Mouse (Mus musculus): ENCODE measurements around the gene Mast3. TPM values are rescaled to one million over a fixed set of nuclear protein-coding genes. Genes with fewer than 3 reads are reported as not detected.
A peak's percentile ranks its signal among the peaks of the same experiment; 100 is the strongest.
"Not testable (repeated sequence)": the region's sequence is repeated elsewhere in the genome, so short reads cannot be mapped to it uniquely, and the experiment has no call there.

The Mast3 gene
- total and polyA plus RNA-seq, 2 experiments from 2014 or later: 24.0 to 33.2 TPM

DNA sequence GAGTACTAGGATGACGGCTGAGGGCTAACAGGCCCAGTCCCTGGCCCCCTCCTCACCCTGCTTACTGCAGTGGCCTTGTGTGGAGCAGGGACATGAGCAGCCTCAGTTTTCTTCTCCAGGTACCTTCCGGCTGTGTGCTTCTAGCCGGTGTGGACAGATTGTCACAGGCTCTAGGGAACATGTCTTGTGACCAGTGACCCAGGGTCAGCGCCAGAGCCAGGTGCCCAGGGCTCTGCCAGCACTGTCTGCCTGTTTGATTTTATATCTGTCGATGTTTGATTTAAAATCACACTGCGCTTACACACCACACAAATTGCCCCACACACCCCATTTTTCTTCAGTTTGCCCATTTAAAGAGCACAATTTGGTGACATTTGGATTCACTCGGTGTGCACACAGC lies 18.9 kb upstream of the Mast3 start:
- no peak for TF ChIP-seq CTCF (IDR thresholded peaks at IDR 0.05)
- no peak for DNase-seq (ENCODE audit: low spot score)
- H3K4me2 ChIP-seq (ENCODE audit: low read depth, low read length, poor library complexity, severe bottlenecking): no peak overlapping the region

DNA sequence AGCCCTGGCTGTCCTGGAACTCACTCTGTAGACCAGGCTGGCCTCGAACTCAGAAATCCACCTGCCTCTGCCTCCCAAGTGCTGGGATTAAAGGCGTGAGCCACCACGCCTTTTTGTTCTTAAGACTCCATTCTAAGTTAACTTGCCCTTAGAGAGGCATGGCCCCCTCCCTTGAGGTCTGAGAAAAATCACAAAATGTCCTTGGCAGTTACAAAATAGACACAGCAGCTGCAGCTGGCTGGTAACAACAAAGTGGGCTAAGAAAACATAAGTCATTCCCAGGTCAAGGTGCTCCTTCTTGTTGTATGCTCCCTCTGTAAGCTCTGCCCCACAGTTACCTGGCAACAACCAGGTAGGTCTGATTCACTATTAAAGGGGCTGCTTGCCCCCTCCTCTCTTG lies 17.7 kb upstream of the Mast3 start:
- not testable (repeated sequence) for H3K4me3 ChIP-seq (ENCODE audit: low read depth, low read length); ATAC-seq (ENCODE audit: low FRiP score)
- WGBS: 78% methylated on average over 3 of the region's 3 CpGs

More for the DNA sequence above, 18.9 kb upstream of the Mast3 start:
- Histone ChIP-seq H3K27me3 (ENCODE audit: insufficient read depth, low read length) (peaks cover 18% of the 10 kb centered on the region), H3K27ac (ENCODE audit: low read depth, low read length) (no peak overlapping the region), H3K4me1 (ENCODE audit: insufficient read depth, low read length) (no peaks in the 10 kb centered on the region), H3K9ac (replicated peaks; ENCODE audit: low read length, poor library complexity, severe bottlenecking) (no peak overlapping the region), H3K36me3 (ENCODE audit: insufficient read depth, low read length) (no peaks in the 10 kb centered on the region), H3K4me3 (ENCODE audit: low read depth, low read length) (no peak overlapping the region), H3K9me3 (ENCODE audit: low read length) (0 out of 2 replicates have a peak, but pooled peaks cover 2% of the 10 kb centered on the region)
- 87% methylated on average over 7 of the region's 7 CpGs for WGBS
- ATAC-seq (ENCODE audit: low FRiP score): no peak

DNA sequence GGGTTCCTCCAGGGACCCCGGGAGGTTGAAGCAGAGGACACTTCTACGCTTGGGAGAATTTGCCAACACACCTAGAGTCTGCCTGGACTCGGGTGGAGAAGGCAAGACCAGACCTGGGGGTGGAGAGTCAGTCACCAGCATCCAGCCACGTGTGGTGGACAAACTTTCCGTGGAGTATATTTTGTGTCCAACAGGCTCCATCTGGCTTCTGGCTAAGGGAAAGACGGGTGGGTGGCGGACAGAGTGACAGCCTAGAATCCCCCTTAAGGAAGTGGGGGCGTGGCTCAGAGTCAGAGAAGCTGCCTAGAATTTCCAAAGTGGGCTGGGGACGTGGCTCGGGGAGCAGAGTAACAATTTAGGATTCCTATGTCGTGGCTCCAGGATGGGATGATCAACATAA lies 17.1 kb upstream of the Mast3 start:
- no peaks in the 10 kb centered on the region for H3K36me3 ChIP-seq (ENCODE audit: insufficient read depth, low read length)

More for the DNA sequence above, 17.7 kb upstream of the Mast3 start:
- H3K27me3 ChIP-seq (ENCODE audit: insufficient read depth, low read length): peaks cover 18% of the 10 kb centered on the region
- H3K4me1 ChIP-seq (ENCODE audit: insufficient read depth, low read length); H3K36me3 ChIP-seq (ENCODE audit: insufficient read depth, low read length); H3K9me3 ChIP-seq (ENCODE audit: low read length); H3K4me2 ChIP-seq (ENCODE audit: low read depth, low read length, poor library complexity, severe bottlenecking); DNase-seq (ENCODE audit: low spot score); H3K9ac ChIP-seq (replicated peaks; ENCODE audit: low read length, poor library complexity, severe bottlenecking); H3K27ac ChIP-seq (ENCODE audit: low read depth, low read length): not testable (repeated sequence)

DNA sequence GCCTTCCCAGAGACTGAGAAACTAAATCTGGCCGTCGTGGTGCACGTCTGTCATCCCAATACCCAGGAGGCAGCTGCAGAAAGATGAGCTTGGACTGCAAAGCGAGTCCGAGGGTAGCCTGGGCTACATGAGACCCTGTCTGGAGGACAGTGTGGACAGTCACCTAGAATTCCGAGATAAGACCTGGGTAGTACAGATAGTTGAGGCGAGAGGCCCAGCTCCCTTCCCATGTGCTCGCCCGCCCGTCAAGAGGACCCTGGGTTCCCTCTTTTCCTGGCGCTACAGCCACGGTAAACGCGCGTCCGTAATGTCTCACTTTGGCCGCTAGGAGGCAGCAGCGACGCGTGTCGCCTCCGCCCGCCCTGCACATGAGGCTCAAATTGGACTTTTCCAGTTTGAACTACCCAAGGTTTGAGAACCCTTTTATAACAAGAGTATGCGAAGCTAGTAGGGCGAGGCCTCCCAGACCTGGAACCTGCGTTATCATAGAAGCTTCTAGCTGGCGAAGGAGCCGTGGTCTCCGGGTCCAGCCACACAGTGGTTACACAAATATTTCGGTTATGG lies 16.6 kb upstream of the Mast3 start:
- TF ChIP-seq CTCF (IDR thresholded peaks at IDR 0.05): peak; percentile 87
- WGBS: 18% methylated on average over 30 of the region's 30 CpGs
- Histone ChIP-seq H3K4me3 (ENCODE audit: low read depth, low read length) (no peak overlapping the region), H3K27ac (ENCODE audit: low read depth, low read length) (no peak overlapping the region), H3K9me3 (ENCODE audit: low read length) (0 out of 2 replicates have a peak, but pooled peaks cover 2% of the 10 kb centered on the region), H3K9ac (replicated peaks; ENCODE audit: low read length, poor library complexity, severe bottlenecking) (no peak overlapping the region), H3K27me3 (ENCODE audit: insufficient read depth, low read length) (peaks cover 20% of the 10 kb centered on the region), H3K36me3 (ENCODE audit: insufficient read depth, low read length) (no peaks in the 10 kb centered on the region), H3K4me1 (ENCODE audit: insufficient read depth, low read length) (no peaks in the 10 kb centered on the region), H3K4me2 (ENCODE audit: low read depth, low read length, poor library complexity, severe bottlenecking) (no peak overlapping the region)
- peak; percentile 53 for DNase-seq (ENCODE audit: low spot score)
- no peak for ATAC-seq (ENCODE audit: low FRiP score)

More for the DNA sequence above, 17.1 kb upstream of the Mast3 start:
- Histone ChIP-seq H3K9me3 (ENCODE audit: low read length) (0 out of 2 replicates have a peak, but pooled peaks cover 2% of the 10 kb centered on the region), H3K4me2 (ENCODE audit: low read depth, low read length, poor library complexity, severe bottlenecking) (no peak overlapping the region), H3K27ac (ENCODE audit: low read depth, low read length) (no peak overlapping the region), H3K27me3 (ENCODE audit: insufficient read depth, low read length) (peaks cover 18% of the 10 kb centered on the region), H3K4me1 (ENCODE audit: insufficient read depth, low read length) (no peaks in the 10 kb centered on the region), H3K4me3 (ENCODE audit: low read depth, low read length) (no peak overlapping the region), H3K9ac (replicated peaks; ENCODE audit: low read length, poor library complexity, severe bottlenecking) (no peak overlapping the region)
- 48% methylated on average over 11 of the region's 11 CpGs for WGBS
- DNase-seq (ENCODE audit: low spot score) (no peak), ATAC-seq (ENCODE audit: low FRiP score) (no peak)
- no peak for TF ChIP-seq CTCF (IDR thresholded peaks at IDR 0.05)

DNA sequence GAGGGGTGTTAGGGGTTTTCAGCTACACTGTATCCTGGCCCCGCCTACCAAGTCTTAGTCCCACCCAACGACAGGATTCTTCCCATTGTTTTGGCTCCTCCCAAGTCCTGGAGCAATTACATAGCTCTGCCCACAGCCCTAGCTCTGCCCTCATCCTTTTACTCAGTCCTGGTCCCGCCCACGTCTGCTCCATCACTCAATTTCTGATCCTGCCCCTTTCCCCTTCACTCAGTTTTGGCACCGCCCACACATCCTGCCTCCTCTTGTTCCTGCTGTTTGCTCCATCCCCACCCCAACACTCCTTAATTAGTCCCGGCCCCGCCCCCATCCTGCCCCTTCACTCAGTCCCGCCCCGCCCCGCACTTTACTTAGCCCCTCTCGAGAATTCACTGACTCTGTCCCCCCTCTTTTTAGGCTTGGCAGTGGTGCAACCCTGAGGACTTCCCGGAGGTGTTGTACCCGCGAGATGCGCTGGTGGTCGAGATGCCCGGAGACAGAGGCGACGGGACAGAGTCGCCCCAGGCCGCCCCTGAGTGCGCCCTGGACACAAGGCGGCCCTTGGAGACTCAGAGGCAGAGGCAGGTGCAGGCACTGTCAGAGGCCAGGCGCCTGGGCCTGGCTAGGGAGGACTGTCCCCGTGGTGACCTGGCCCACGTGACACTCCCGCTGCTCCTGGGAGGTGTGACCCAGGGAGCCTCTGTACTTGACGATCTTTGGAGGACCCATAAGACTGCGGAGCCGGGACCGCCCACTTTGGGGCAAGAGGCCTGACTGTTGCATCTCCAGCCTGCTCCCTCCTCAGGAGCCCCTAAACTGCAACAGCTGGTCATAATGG lies 15.5 kb upstream of the Mast3 start:
- Histone ChIP-seq H3K27ac (ENCODE audit: low read depth, low read length) (no peak overlapping the region), H3K9ac (replicated peaks; ENCODE audit: low read length, poor library complexity, severe bottlenecking) (no peak overlapping the region), H3K4me2 (ENCODE audit: low read depth, low read length, poor library complexity, severe bottlenecking) (no peak overlapping the region), H3K9me3 (ENCODE audit: low read length) (0 out of 2 replicates have a peak, but pooled peaks cover 2% of the 10 kb centered on the region), H3K4me3 (ENCODE audit: low read depth, low read length) (no peak overlapping the region), H3K27me3 (ENCODE audit: insufficient read depth, low read length) (peaks cover 22% of the 10 kb centered on the region), H3K4me1 (ENCODE audit: insufficient read depth, low read length) (no peaks in the 10 kb centered on the region), H3K36me3 (ENCODE audit: insufficient read depth, low read length) (no peaks in the 10 kb centered on the region)
- WGBS: 2% methylated on average over 31 of the region's 31 CpGs
- no peak for DNase-seq (ENCODE audit: low spot score)
- TF ChIP-seq CTCF (IDR thresholded peaks at IDR 0.05): no peak
- peak; percentile 38; the same call in 1 of the 2 replicates for ATAC-seq (ENCODE audit: low FRiP score)

DNA sequence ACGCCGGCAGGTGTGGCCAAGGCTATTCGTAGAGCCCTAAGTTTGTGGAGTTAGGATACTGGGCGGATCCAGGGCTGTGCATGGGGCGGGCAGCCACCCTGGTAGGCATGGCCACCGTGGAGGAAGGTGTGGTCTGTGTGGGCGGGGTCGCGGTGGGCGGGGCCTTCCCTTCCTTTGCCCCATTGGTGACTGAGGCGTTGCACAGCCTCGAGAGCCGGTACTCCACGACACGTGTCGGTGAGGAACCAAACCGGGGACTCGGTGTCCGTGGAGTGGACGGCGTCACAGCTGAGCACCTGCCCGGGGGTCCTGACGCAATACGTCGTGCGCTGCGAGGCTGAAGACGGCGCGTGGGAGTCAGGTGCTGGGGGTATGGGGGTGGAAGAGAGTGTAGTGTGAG lies 11.8 kb upstream of the Mast3 start:
- H3K4me1 ChIP-seq (ENCODE audit: insufficient read depth, low read length): no peaks in the 10 kb centered on the region
- no peak overlapping the region for H3K9ac ChIP-seq (replicated peaks; ENCODE audit: low read length, poor library complexity, severe bottlenecking)
- WGBS: 13% methylated on average over 27 of the region's 30 CpGs
- no peak for DNase-seq (ENCODE audit: low spot score)
- H3K4me3 ChIP-seq (ENCODE audit: low read depth, low read length): 0 out of 2 replicates have a peak overlapping the region, but pooled peaks have one; percentile 1
- 0 out of 2 replicates have a peak, but pooled peaks cover 2% of the 10 kb centered on the region for H3K9me3 ChIP-seq (ENCODE audit: low read length)
- peak overlapping the region; percentile 20; the same call in 1 of the 2 replicates for H3K4me2 ChIP-seq (ENCODE audit: low read depth, low read length, poor library complexity, severe bottlenecking)
- H3K36me3 ChIP-seq (ENCODE audit: insufficient read depth, low read length): no peaks in the 10 kb centered on the region
- peak; percentile 14; the same call in 1 of the 2 replicates for ATAC-seq (ENCODE audit: low FRiP score)
- no peak for TF ChIP-seq CTCF (IDR thresholded peaks at IDR 0.05)
- H3K27ac ChIP-seq (ENCODE audit: low read depth, low read length): no peak overlapping the region
- H3K27me3 ChIP-seq (ENCODE audit: insufficient read depth, low read length): peaks cover 24% of the 10 kb centered on the region
